38 mouse cellular contexts compared by ENCODE assay signal in the genomic region with DNA sequence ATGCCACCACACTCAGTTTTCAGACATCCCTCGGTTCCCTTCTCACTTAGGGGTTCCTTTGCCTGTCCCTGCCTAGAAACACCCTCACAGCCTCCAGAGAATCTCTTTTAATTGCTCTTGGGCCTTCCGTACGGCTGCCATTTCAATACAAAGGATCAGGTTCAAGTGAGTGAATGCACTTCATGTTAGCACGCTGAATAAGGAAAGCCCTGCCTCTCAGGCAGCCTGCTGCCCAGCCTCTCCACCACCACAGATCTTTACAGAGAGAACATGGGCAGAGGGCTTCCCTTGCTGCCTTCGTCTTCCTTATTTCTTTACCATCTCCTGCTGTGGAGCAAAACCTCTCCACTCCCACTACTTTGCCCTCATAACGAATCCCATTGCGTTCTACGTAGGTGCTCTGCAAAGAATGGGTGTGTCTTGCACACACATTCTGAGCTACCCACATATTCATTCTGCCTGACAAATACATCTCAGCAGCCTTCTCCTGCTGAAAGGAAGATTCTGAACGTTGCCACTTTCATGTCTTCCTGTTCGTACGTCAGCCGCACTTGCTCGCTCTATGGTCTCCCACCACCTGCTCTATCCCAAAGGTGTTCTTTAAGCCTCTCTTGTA. TPM values are rescaled to one million over a fixed set of nuclear protein-coding genes. Genes with fewer than 3 reads are reported as not detected.
A peak's percentile ranks its signal among the peaks of the same experiment; 100 is the strongest.
DNase-seq lines count a peak whose midpoint lies in the region; ATAC-seq lines count a peak whose summit lies in the region.
"Had no signal": no experiment of that assay in that cellular context is flagged by ENCODE, and none has a peak within 500 bp of the region (broad histone marks: within the 10 kb centered on the region; RNA-seq: fewer than 3 reads in every experiment).

No protein-coding gene starts in this region.

- peaks cover 53% of the 10 kb centered on the region for H3K27me3 ChIP-seq in heart, embryonic 10.5 days (ENCODE audit: insufficient read depth, poor library complexity, severe bottlenecking)
- H3K27me3 ChIP-seq: embryonic facial prominence, embryonic 15.5 days had no signal

- H3K27ac ChIP-seq in heart, embryonic 10.5 days: no peak overlapping the region
- H3K27ac ChIP-seq: embryonic facial prominence, embryonic 15.5 days; forebrain, embryonic 12.5 days; heart, embryonic 13.5 days; hindbrain, embryonic 12.5 days; hindbrain, postnatal 0 days; limb, embryonic 12.5 days; liver, embryonic 15.5 days had no signal

- WGBS in heart, embryonic 10.5 days: 73% methylated on average over 13 of the region's 13 CpGs

- peak; percentile 55 for DNase-seq in heart, embryonic 10.5 days (ENCODE audit: low spot score)
- no peak for DNase-seq in heart, postnatal 25 days (ENCODE audit: low spot score)
- peak; percentile 34 to 80 for DNase-seq in left cerebral cortex, postnatal 25 days (ENCODE audit: low spot score in 2 of 2)
- no peak for DNase-seq in left cerebral cortex, postnatal 4 days
- peak; percentile 12 for DNase-seq in testis, postnatal 10 days (ENCODE audit: low spot score)
- no peak for DNase-seq in testis, postnatal 14 days (ENCODE audit: low spot score)
- DNase-seq: adrenal gland, postnatal 14 days; cerebellum, adult 18-20 months; cerebellum, postnatal 10 days; gastrocnemius, postnatal 25 days; heart, adult 18-20 months; heart, postnatal 10 days; kidney, adult 9 months; kidney, postnatal 25 days; lung, embryonic 14.5 days; lung, postnatal 14 days; midbrain, embryonic 14.5 days; thymus, adult 2 months; thymus, postnatal 36 days had no signal

- no peak overlapping the region for H3K4me3 ChIP-seq in heart, embryonic 10.5 days
- H3K4me3 ChIP-seq: embryonic facial prominence, embryonic 15.5 days; forebrain, embryonic 12.5 days; heart, embryonic 13.5 days; hindbrain, embryonic 12.5 days; limb, embryonic 12.5 days; liver, embryonic 15.5 days had no signal

- intact Hi-C loops in heart, postnatal 25 days (cut with DNase I): no loop called here
- intact Hi-C loops in left cerebral cortex, postnatal 25 days (cut with DNase I): no loop called here
- intact Hi-C loops in left cerebral cortex, postnatal 4 days (cut with DNase I): no loop called here

- H3K36me3 ChIP-seq in heart, embryonic 10.5 days: no peaks in the 10 kb centered on the region
- H3K36me3 ChIP-seq: embryonic facial prominence, embryonic 15.5 days; forebrain, embryonic 12.5 days; heart, embryonic 13.5 days; hindbrain, embryonic 12.5 days; limb, embryonic 12.5 days; liver, embryonic 15.5 days had no signal

- no peaks in the 10 kb centered on the region for H3K9me3 ChIP-seq in heart, embryonic 10.5 days
- H3K9me3 ChIP-seq: embryonic facial prominence, embryonic 15.5 days; forebrain, embryonic 12.5 days; heart, embryonic 13.5 days; hindbrain, embryonic 12.5 days; limb, embryonic 12.5 days; liver, embryonic 15.5 days had no signal

- no peak for ATAC-seq in activated CD4-positive, CD25-positive, alpha-beta regulatory T cell, adult 4 months
- ATAC-seq: hindbrain, postnatal 0 days; intestine, postnatal 0 days; Patski had no signal

- H3K4me1 ChIP-seq in heart, embryonic 10.5 days: no peaks in the 10 kb centered on the region
- H3K4me1 ChIP-seq: embryonic facial prominence, embryonic 15.5 days; forebrain, embryonic 12.5 days; heart, embryonic 13.5 days; limb, embryonic 12.5 days; liver, embryonic 15.5 days had no signal

RNA-seq across cellular contexts. Expression of gene Phf24, which starts 7.7 kb away (rescaled TPM):
- polyA plus RNA-seq in heart, embryonic 10.5 days (2016; fragmentation: Nextera tagmentation; extraction: Ambion mirVana): 1.5 and 2.8 TPM in 2 replicates
- 1 to 10 TPM; 9.0 to 9.4 TPM for total RNA-seq in heart, postnatal 25 days (2021)
- 100 to 1,000 TPM; 337 to 354 TPM for total RNA-seq in left cerebral cortex, postnatal 25 days (2021)
- total RNA-seq in left cerebral cortex, postnatal 4 days (2021): 100 to 1,000 TPM; 156 to 162 TPM
- under 1 TPM in 1 of 2 experiments, not detected in 1; 0.14 TPM for polyA plus RNA-seq in activated CD4-positive, CD25-positive, alpha-beta regulatory T cell, adult 4 months (2017; shearing (Covaris generic))
- total RNA-seq: monocyte, adult 5-6 weeks; neutrophil, adult 5-6 weeks had no signal
- polyA plus RNA-seq: Patski had no signal

RNA-seq across cellular contexts. Expression of gene Dnajb5, which starts 25.4 kb away (rescaled TPM):
- polyA plus RNA-seq in heart, embryonic 10.5 days (2016; fragmentation: Nextera tagmentation; extraction: Ambion mirVana): 11.4 and 12.3 TPM in 2 replicates
- 10 to 100 TPM; 83.5 to 93.2 TPM for total RNA-seq in heart, postnatal 25 days (2021)
- total RNA-seq in left cerebral cortex, postnatal 25 days (2021): 100 to 1,000 TPM; 221 to 264 TPM
- total RNA-seq in left cerebral cortex, postnatal 4 days (2021): 100 to 1,000 TPM; 152 to 156 TPM
- 1 to 10 TPM; 6.0 to 7.2 TPM for polyA plus RNA-seq in activated CD4-positive, CD25-positive, alpha-beta regulatory T cell, adult 4 months (2017; shearing (Covaris generic))

RNA-seq across cellular contexts. Expression of gene 1700022I11Rik, which starts 45.2 kb away (rescaled TPM):
- polyA plus RNA-seq in heart, embryonic 10.5 days (2016; fragmentation: Nextera tagmentation; extraction: Ambion mirVana): 0.25 and 0.70 TPM in 2 replicates
- not detected for total RNA-seq in heart, postnatal 25 days (2021)
- total RNA-seq in left cerebral cortex, postnatal 25 days (2021): not detected
- not detected for total RNA-seq in left cerebral cortex, postnatal 4 days (2021)
- under 1 TPM in 1 of 2 experiments, not detected in 1; 0.25 TPM for polyA plus RNA-seq in activated CD4-positive, CD25-positive, alpha-beta regulatory T cell, adult 4 months (2017; shearing (Covaris generic))
- total RNA-seq: adrenal gland, postnatal 14 days; gastrocnemius, adult 18-20 months; gastrocnemius, postnatal 25 days; heart, adult 18-20 months; heart, postnatal 10 days; hindbrain, postnatal 0 days; layer of hippocampus, adult 18-20 months; layer of hippocampus, postnatal 10 days; liver, adult 2 months; monocyte, adult 5-6 weeks had no signal
- polyA plus RNA-seq: liver, adult 2 months; Patski; small intestine, adult 2 months; thymus, adult 2 months had no signal

RNA-seq across cellular contexts. Expression of gene Fam205c, which starts 50.2 kb away (rescaled TPM):
- polyA plus RNA-seq in heart, embryonic 10.5 days (2016; fragmentation: Nextera tagmentation; extraction: Ambion mirVana): 0.16 and 0.24 TPM in 2 replicates
- 1 to 10 TPM; 7.1 to 7.5 TPM for total RNA-seq in heart, postnatal 25 days (2021)
- total RNA-seq in left cerebral cortex, postnatal 25 days (2021): 1 to 10 TPM; 2.0 to 2.4 TPM
- total RNA-seq in left cerebral cortex, postnatal 4 days (2021): 1 to 10 TPM in 1 of 2 experiments, under 1 TPM in 1; 0.42 to 1.3 TPM
- polyA plus RNA-seq in activated CD4-positive, CD25-positive, alpha-beta regulatory T cell, adult 4 months (2017; shearing (Covaris generic)): not detected
- total RNA-seq: adrenal gland, postnatal 14 days; common myeloid progenitor, adult 5-6 weeks; hindbrain, postnatal 0 days; liver, adult 2 months; MEL; monocyte, adult 5-6 weeks; neutrophil, adult 5-6 weeks had no signal
- polyA plus RNA-seq: limb, embryonic 12.5 days; liver, adult 2 months; Patski; small intestine, adult 2 months; thymus, adult 2 months had no signal

Comparison
In these comparisons a context has a peak if more than half of its experiments do, and no peak if none do; other contexts are left out.
1. DNase-seq: peak in heart, embryonic 10.5 days (single experiment), left cerebral cortex, postnatal 25 days (2 of 2) and testis, postnatal 10 days (single experiment); none in heart, postnatal 25 days (single experiment), left cerebral cortex, postnatal 4 days (single experiment) and testis, postnatal 14 days (single experiment).
2. RNA of gene Phf24, which starts 7.7 kb away (total RNA-seq): 337 to 354 TPM in left cerebral cortex, postnatal 25 days and 156 to 162 TPM in left cerebral cortex, postnatal 4 days; 9.0 to 9.4 TPM in heart, postnatal 25 days; every median in the first group is over 10 times any median in the second.